Mouse (Mus musculus): ENCODE results near the gene Gls. TPM values are rescaled to one million over a fixed set of nuclear protein-coding genes. Genes with fewer than 3 reads are reported as not detected.

The Gls gene
- polyA plus RNA-seq, 1 experiment from 2014 or later = 26.6 TPM

Other genes starting within 250 kb of the Gls start
- 0.85 and 1.2 TPM in 2 replicates for gene Stat4, start 246.1 kb downstream of the Gls start, polyA plus RNA-seq (2015; fragmentation: Nextera tagmentation; extraction: Ambion mirVana)
- gene Stat1, start 113.8 kb downstream of the Gls start, polyA plus RNA-seq (2015; fragmentation: Nextera tagmentation; extraction: Ambion mirVana) = 12.0 and 13.5 TPM in 2 replicates